Mouse (Mus musculus): ENCODE measurements at regions not wholly inside any gene's neighbourhood (a gene's known extent, or its start where the extent isn't known, plus 50 kb on each side); places are given as distances from the start of the nearest gene placed in this dataset.
"Not testable (repeated sequence)": the region's sequence is repeated elsewhere in the genome, so short reads cannot be mapped to it uniquely, and the experiment has no call there.

- DNase-seq (ENCODE audit: low spot score in 2 of 2); intact Hi-C loops (cut with DNase I): not testable (repeated sequence)
These were observed 681.2 kb downstream of the Dad1 start for GRCm38 (mm10) chr14:53572701-53573100.

GRCm38 (mm10) chr14:53562606-53563005 is 691.3 kb downstream of the Dad1 start:
- intact Hi-C loops (cut with DNase I): no loop called here
- DNase-seq (ENCODE audit: low spot score in 2 of 2): no peak

GRCm38 (mm10) chr14:53560146-53560545 is 693.8 kb downstream of the Dad1 start:
- DNase-seq (ENCODE audit: low spot score in 2 of 2); intact Hi-C loops (cut with DNase I): not testable (repeated sequence)

- DNase-seq (ENCODE audit: low spot score in 2 of 2); intact Hi-C loops (cut with DNase I): not testable (repeated sequence)
These were observed 694.5 kb downstream of the Dad1 start for GRCm38 (mm10) chr14:53559386-53559920.

- DNase-seq (ENCODE audit: low spot score in 2 of 2): no peak
- intact Hi-C loops (cut with DNase I): no loop called here
These were observed 700.1 kb downstream of the Dad1 start for GRCm38 (mm10) chr14:53553771-53554170.

- peak; percentile 6 for DNase-seq (ENCODE audit: low spot score in 2 of 2)
These were observed 706.5 kb downstream of the Dad1 start for GRCm38 (mm10) chr14:53547365-53547764.

GRCm38 (mm10) chr14:53545351-53545750 is 708.6 kb downstream of the Dad1 start:
- no peak for DNase-seq (ENCODE audit: low spot score in 2 of 2)
- intact Hi-C loops (cut with DNase I): no loop called here

More at GRCm38 (mm10) chr14:53547365-53547764, 706.5 kb downstream of the Dad1 start:
- intact Hi-C loops (cut with DNase I): not testable (repeated sequence)

- DNase-seq (ENCODE audit: low spot score in 2 of 2): peak in 1 of 2 experiments; percentile 3
- intact Hi-C loops (cut with DNase I): not testable (repeated sequence)
These were observed 712.3 kb downstream of the Dad1 start for GRCm38 (mm10) chr14:53541640-53542039.

- intact Hi-C loops (cut with DNase I): not testable (repeated sequence)
These were observed 716.0 kb downstream of the Dad1 start for GRCm38 (mm10) chr14:53537895-53538294.

GRCm38 (mm10) chr14:53523430-53523829 is 730.5 kb downstream of the Dad1 start:
- intact Hi-C loops (cut with DNase I); DNase-seq (ENCODE audit: low spot score in 2 of 2): not testable (repeated sequence)

More at GRCm38 (mm10) chr14:53537895-53538294, 716.0 kb downstream of the Dad1 start:
- not testable (repeated sequence) for DNase-seq (ENCODE audit: low spot score in 2 of 2)

- intact Hi-C loops (cut with DNase I); DNase-seq (ENCODE audit: low spot score in 2 of 2): not testable (repeated sequence)
These were observed 735.0 kb downstream of the Dad1 start for GRCm38 (mm10) chr14:53518954-53519353.

- intact Hi-C loops (cut with DNase I); DNase-seq (ENCODE audit: low spot score in 2 of 2): not testable (repeated sequence)
These were observed 737.2 kb downstream of the Dad1 start for GRCm38 (mm10) chr14:53516623-53517238.

- peak; percentile 17 to 25 for DNase-seq (ENCODE audit: low spot score in 2 of 2)
- intact Hi-C loops (cut with DNase I): not testable (repeated sequence)
These were observed 748.5 kb downstream of the Dad1 start for GRCm38 (mm10) chr14:53505389-53505788.

GRCm38 (mm10) chr14:53488383-53488782 is 765.5 kb downstream of the Dad1 start:
- intact Hi-C loops (cut with DNase I); DNase-seq (ENCODE audit: low spot score in 2 of 2): not testable (repeated sequence)

- DNase-seq (ENCODE audit: low spot score in 2 of 2); intact Hi-C loops (cut with DNase I): not testable (repeated sequence)
These were observed 766.3 kb downstream of the Dad1 start for GRCm38 (mm10) chr14:53487611-53488010.

GRCm38 (mm10) chr14:53474170-53474569 is 779.7 kb downstream of the Dad1 start:
- intact Hi-C loops (cut with DNase I); DNase-seq (ENCODE audit: low spot score in 2 of 2): not testable (repeated sequence)

- DNase-seq (ENCODE audit: low spot score in 2 of 2); intact Hi-C loops (cut with DNase I): not testable (repeated sequence)
These were observed 793.1 kb downstream of the Dad1 start for GRCm38 (mm10) chr14:53460790-53461189.

GRCm38 (mm10) chr14:53454001-53454400 is 799.9 kb downstream of the Dad1 start:
- intact Hi-C loops (cut with DNase I): no loop called here
- no peak for DNase-seq (ENCODE audit: low spot score in 2 of 2)

- not testable (repeated sequence) for DNase-seq (ENCODE audit: low spot score in 2 of 2)
- intact Hi-C loops (cut with DNase I): loop anchor here (10.0 kb wide), 1 partner anchor 715 kb away; no protein-coding TSS in a partner anchor
These were observed 814.3 kb downstream of the Dad1 start for GRCm38 (mm10) chr14:53439643-53440042.

GRCm38 (mm10) chr14:53430130-53430529 is 823.8 kb downstream of the Dad1 start:
- DNase-seq (ENCODE audit: low spot score in 2 of 2): not testable (repeated sequence)

GRCm38 (mm10) chr14:53428447-53428846 is 825.5 kb downstream of the Dad1 start:
- intact Hi-C loops (cut with DNase I); DNase-seq (ENCODE audit: low spot score in 2 of 2): not testable (repeated sequence)

More at GRCm38 (mm10) chr14:53430130-53430529, 823.8 kb downstream of the Dad1 start:
- intact Hi-C loops (cut with DNase I): loop anchor here (10.0 kb wide), 1 partner anchor 705 kb away; no protein-coding TSS in a partner anchor
